Mouse (Mus musculus) liver, adult 2 months (tissue): ENCODE data around the gene Scaf1.

Experiments
- CTCF ChIP-seq: fragments of 200-500 bp; IDR thresholded peaks from 2 replicates; pipeline ENCODE4 v1.5.1; 2011; ENCODE audit warnings: low read depth, low read length, control low read depth
- POLR2A ChIP-seq: fragments of 200-500 bp; IDR thresholded peaks from 2 replicates; pipeline ENCODE4 v1.6.1; 2011; ENCODE audit warnings: low read length, control low read depth; ENCODE audit not compliant: insufficient read depth; ENCODE audit errors: extremely low read depth

DNA sequence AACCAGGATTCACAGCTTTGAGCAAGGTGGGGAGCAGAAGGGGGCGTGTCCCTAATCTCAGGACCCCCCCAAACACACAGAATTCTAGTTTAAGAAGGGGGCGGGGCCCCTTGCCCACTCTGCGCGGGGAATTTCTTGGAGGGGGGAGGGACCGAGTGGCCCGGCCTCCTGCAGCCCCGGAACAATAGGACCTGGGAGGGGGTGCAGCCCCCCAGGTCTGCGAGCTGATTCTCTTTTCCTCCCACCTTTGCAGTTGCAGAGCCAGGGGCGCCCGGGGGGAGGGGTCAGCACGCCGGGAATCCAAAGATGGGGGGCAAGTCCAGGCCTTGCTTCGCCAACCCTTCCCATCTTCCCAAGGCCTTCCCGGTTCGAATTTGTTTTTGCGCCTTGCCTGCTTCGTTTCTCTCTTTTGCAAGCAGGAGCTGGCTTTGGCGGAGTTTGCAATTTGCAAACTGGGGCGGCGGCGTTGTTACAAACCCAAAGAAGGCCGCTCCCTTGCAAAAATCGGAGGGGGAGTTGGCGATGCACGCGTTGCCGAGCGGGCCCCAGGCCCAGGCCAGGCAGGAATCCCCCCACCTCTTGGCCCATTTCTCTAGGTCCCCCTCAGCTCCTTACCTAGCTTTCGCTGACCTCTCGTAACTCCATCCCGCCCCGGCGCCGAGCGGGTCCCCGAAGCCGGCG, 36.2 kb upstream of the Scaf1 start:
- TF ChIP-seq CTCF (no peak), POLR2A (no peak)
